Mouse (Mus musculus): ENCODE results near the gene Foxj1.

DNA sequence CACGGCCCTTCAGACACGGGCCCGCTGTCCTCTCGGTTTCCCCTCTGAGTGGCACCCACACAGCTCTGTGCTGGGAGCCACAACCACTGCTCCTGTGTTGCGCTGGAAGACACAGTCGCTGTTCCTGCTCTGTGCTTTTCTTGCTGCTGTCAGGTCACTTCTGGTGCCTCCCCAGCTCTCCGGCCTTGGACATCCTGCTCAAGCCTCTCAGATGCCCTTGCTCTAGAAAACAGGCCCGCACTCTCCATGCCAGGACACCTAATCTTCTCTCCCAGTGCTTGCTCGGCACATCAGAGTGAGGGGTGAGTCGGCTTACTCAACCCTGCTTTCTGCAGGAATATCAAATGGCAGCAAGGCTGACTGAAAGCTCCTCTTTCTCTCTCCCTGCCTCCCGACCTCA lies 49.0 kb upstream of the Foxj1 start:
- TF ChIP-seq POLR2A (IDR thresholded peaks at IDR 0.05; ENCODE audit: insufficient read length, low read depth) = no peak
- TF ChIP-seq REST (IDR thresholded peaks at IDR 0.05; ENCODE audit: insufficient read depth, insufficient read length) = no peak
- no peak for TF ChIP-seq E2F4 (IDR thresholded peaks at IDR 0.05; ENCODE audit: insufficient read depth)
- no peak for TF ChIP-seq MAX (IDR thresholded peaks at IDR 0.05; ENCODE audit: low read depth)
- no peak for TF ChIP-seq POLR2AphosphoS2 (IDR thresholded peaks at IDR 0.05; ENCODE audit: insufficient read length, low read depth)
- TF ChIP-seq TCF12 (IDR thresholded peaks at IDR 0.05; ENCODE audit: insufficient read depth, poor library complexity, severe bottlenecking) = no peak
- TF ChIP-seq TCF3 (IDR thresholded peaks at IDR 0.05; ENCODE audit: insufficient read length, low read depth) = no peak
